Mouse (Mus musculus): ENCODE measurements around the gene Ppp3ca. TPM values are rescaled to one million over a fixed set of nuclear protein-coding genes. Genes with fewer than 3 reads are reported as not detected.

Gene Ppp3ca
- total RNA-seq, 2 experiments from 2014 or later = 152 to 154 TPM

DNA sequence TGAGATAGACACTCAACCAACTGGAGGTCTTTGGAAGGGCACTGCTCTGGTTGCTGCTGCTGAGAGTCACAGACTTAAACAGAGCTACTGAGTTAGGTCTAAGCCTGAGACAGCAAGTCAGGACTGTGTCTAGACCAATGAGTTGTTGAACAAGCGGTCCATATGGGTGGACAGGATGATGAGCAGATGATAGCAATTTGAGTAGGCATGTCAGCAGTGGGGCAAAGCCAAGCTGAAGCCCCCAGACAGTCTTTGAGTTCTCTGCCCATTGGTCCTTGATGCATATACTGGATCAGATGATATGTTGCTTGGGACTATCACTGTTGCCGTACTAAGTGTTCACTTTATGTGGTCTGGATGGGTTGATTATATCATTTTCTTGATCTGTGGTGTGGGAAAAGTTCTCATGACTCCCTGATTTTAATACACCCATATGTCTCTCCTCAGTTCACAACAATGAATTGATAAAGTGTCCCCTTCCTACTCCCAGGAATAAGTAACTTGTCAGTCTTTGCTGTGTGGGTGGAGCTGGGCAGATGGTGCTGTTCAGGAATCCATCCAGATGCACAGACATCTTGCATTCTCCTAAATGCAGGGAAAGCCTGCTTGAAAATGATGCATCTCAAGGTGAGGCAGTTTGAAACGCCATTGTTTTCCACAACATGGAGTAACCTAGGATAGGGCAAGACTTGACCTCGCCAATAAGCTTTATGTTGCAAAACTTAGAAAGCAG is 44.5 kb downstream of the Ppp3ca start:
- no peak for DNase-seq
- no peak overlapping the region for H3K4me3 ChIP-seq
- no peak overlapping the region for H3K27ac ChIP-seq
- no peak for TF ChIP-seq CTCF (IDR thresholded peaks at IDR 0.05)
- intact Hi-C loops (cut with DNase I) = no loop called here

DNA sequence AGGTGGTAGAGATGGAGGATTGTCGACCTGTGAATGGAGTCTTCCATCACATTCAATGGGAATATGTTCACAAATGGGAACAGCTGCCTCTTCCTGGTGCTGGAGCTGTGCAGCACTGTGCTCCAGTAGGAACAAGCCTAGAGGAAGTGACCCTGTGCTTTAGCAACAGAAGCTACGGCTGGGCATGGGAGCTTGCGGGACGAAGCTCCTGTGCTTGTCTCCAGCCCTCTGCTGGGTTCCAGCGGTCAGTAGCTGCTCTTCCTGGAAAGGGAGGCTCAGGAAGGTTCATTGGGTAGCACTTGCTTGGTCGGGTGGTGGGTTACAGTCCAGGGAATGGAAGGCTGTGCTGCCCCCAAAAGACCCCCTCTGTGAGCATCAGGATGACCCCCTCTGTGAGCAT is 46.3 kb downstream of the Ppp3ca start:
- DNase-seq = no peak
- intact Hi-C loops (cut with DNase I) = no loop called here
- TF ChIP-seq CTCF (IDR thresholded peaks at IDR 0.05) = no peak
- Histone ChIP-seq H3K27ac (no peak overlapping the region), H3K4me3 (no peak overlapping the region)

DNA sequence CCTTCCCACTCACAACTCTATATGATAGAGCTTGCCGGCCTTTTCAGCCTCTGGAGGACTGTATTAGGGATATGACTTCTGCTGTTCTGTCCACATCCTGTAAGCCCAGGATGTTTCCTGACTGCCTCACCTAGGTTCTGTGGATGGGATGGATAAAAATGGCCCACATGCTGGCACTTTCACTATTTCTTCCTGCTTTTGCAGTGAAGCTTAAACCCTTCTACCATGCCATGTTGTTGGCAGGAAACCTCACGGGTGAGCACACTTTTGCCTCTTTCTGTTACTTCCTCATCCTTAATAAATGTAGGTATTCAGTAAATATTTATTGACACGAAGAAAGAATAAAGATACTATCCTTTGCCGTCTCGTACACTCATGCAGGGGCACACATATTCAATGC is 48.5 kb downstream of the Ppp3ca start:
- Histone ChIP-seq H3K4me3 (no peak overlapping the region), H3K27ac (no peak overlapping the region)
- TF ChIP-seq CTCF (IDR thresholded peaks at IDR 0.05) = no peak
- intact Hi-C loops (cut with DNase I) = no loop called here
- no peak for DNase-seq

DNA sequence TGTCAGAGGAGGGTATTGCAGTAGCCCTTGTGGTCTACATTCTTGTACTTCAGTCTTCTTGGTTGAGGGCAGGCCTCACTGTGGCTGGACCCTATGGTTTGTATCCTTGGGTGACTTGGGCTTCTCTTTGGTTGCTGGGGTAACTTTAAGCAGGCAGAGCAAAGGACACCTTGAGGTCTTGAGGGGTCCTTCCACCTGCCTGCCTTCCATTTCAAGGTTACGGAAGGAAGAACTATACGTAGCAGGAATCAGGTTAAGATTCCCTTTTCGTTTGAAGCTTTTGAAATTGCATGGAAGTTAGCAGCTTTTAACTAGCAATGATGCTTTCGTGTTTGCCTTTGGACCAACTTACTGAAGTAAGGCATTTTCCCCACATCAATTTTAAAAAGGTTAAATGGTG is 51.3 kb downstream of the Ppp3ca start:
- H3K27ac ChIP-seq = peak overlapping the region; percentile 82
- intact Hi-C loops (cut with DNase I) = no loop called here
- H3K4me3 ChIP-seq = peak overlapping the region; percentile 41
- TF ChIP-seq CTCF (IDR thresholded peaks at IDR 0.05) = no peak
- no peak for DNase-seq

DNA sequence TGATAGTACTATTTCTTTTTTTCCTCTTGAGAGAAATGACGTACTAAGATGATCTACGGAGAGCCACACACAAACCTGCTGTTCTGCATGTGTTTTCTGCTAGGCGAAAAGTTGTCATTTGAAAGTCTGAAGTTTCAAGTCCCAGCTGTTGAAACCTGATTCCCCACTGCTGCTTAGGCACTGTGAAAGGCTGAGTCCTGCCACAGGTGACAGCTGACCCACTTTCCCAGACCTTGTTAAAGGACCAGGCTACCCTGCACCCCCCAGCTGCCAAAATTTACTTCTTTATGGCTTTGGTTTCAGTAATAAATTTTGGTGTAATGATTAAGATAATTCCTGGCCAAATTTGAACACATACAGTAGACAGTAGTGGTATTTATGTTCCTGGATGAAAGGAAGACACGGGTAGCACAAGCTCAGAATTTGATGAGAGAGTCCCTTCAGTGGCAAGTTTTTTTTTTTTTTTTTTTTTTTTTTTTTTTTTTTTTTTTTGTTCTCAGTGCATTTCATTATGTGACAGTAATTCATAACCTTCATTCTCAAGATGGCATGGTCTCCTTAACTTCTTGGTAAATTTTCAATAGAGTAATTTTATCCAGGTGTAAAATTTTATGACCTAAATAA is 52.0 kb downstream of the Ppp3ca start:
- no peak for TF ChIP-seq CTCF (IDR thresholded peaks at IDR 0.05)
- Histone ChIP-seq H3K4me3 (peak overlapping the region; percentile 41), H3K27ac (peak overlapping the region; percentile 82)
- DNase-seq = peak; percentile 71
- intact Hi-C loops (cut with DNase I) = no loop called here

DNA sequence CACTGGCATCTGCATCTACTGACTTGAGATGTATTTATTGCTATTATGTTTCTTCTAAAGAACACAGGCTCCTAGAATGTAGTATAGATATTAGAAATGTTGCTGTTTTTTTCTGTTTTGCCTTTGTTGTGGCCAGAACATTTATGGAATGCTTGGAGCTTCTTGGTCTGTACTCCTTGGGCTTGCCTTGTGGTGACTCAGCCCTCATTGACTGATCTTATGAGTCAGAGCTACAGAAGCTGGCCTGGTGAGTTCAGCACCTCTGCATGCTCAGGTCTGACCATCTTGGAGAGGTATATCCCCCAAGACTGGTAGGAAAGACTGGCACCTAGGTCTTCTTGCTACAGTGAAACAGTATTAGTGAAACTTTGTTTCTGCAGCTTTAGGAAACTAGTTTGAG is 52.6 kb downstream of the Ppp3ca start:
- peak; percentile 32 for DNase-seq
- peak overlapping the region; percentile 82 for H3K27ac ChIP-seq
- TF ChIP-seq CTCF (IDR thresholded peaks at IDR 0.05) = no peak
- intact Hi-C loops (cut with DNase I) = no loop called here
- no peak overlapping the region for H3K4me3 ChIP-seq

DNA sequence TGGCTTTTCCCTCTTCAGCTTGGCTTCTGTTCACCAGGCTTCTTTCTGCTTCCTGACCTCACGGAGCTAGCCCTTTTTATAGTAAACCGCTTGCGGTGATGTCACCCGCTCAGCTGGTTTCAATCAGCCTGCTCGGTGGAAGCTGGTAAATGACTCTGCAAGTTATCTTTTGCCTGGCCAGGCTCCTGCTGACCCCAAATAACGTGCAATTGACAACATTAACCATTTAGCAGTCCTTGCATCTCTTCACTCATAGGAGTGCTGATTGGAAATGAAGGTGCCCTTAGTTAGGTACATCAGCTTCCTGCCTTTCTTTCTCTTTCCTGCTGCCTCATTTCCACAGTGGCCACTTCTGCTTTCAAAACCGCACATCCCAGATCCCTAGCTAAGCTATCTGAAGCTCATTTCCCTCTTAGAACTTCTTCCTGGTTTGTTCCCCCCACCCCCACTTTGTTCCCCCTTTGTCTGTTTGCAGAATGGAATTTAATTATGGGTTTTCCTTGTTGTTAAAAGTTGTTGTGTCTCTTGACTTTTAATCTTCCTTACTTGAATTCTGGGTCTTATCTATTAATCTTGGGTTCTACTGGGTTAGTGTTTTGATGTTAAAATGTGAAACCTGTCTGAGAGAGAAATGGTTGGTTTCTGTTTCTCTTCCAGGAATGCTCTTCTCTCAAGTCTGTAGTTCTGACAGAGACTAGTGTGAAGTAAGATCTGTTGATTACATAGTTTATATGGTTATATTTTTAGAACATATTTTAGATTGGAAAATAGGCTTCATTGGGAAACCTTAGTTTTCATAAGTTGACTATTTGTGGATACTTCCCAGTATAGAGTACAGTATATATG is 55.6 kb downstream of the Ppp3ca start:
- no peak for TF ChIP-seq CTCF (IDR thresholded peaks at IDR 0.05)
- intact Hi-C loops (cut with DNase I) = loop anchor here (2.0 to 5.0 kb wide), 3 partner anchors 37 to 67 kb away; partner anchors contain the start of gene Ppp3ca
- DNase-seq = peak; percentile 90
- Histone ChIP-seq H3K4me3 (peak overlapping the region; percentile 61), H3K27ac (peak overlapping the region; percentile 88)

DNA sequence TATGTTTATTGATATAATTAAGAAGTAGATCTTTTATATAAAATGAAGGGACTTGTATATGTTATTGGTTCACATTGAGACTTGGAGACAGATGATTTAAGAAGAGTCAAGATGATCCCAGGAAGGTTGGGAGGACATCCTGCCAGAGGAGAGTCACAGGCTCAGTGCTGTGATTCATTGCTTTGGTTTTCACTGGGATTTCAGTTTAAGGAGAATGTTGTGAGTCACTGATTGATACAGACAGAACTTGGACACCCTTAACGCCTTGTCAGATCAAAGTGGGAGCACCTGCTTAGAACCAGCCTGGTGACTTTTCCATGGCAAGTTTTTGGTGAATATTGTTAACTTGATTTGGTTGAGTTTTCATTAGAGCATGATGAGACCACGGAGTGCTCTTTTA is 58.0 kb downstream of the Ppp3ca start:
- H3K27ac ChIP-seq = no peak overlapping the region
- DNase-seq = no peak
- no peak overlapping the region for H3K4me3 ChIP-seq
- TF ChIP-seq CTCF (IDR thresholded peaks at IDR 0.05) = no peak
- intact Hi-C loops (cut with DNase I) = loop anchor here (5.0 kb wide), 2 partner anchors 34 to 64 kb away; no protein-coding TSS in a partner anchor

DNA sequence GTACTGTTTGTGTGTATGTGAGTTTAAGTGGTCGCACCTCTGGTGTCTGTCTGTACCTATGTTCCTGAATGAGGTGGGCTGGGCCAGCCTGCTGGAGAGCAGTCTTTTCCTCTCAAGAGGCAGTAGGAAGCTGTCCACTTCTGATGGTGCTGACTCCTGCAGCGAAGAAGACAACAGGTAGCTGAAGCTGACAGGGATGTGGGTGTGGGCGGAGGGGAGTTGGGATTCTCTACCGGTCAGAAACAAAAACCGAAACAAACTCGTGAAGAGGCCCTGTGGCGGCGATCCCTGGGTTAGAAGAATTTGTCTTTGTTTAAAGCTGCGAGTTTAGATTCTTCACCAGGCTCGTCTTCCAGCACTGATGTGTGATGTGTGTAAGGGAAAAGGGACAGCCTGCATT is 60.1 kb downstream of the Ppp3ca start:
- no peak for TF ChIP-seq CTCF (IDR thresholded peaks at IDR 0.05)
- intact Hi-C loops (cut with DNase I) = loop anchor here (5.0 kb wide), 2 partner anchors 32 to 62 kb away; no protein-coding TSS in a partner anchor
- no peak for DNase-seq
- no peak overlapping the region for H3K4me3 ChIP-seq
- no peak overlapping the region for H3K27ac ChIP-seq

DNA sequence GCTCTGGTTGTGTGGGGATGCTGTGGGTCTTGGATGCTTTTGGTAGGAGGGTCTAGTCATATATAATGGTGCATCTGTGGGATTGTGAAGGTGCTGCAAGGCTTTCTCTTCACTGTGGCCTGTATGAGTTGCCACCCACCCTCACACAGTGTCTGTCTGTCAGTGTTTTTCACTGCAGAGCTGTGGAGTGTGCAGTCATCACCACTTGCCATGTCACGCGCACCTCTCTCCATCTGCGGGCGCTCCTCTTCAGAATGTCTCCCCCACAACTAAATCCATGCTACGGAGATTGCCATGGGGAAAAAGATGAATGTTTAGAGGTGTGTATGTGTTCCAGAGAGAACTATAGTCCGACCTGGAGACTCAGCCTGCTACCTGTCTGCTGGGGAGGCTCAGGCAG is 61.7 kb downstream of the Ppp3ca start:
- H3K27ac ChIP-seq = no peak overlapping the region
- DNase-seq = no peak
- no peak overlapping the region for H3K4me3 ChIP-seq
- intact Hi-C loops (cut with DNase I) = no loop called here
- TF ChIP-seq CTCF (IDR thresholded peaks at IDR 0.05) = no peak

DNA sequence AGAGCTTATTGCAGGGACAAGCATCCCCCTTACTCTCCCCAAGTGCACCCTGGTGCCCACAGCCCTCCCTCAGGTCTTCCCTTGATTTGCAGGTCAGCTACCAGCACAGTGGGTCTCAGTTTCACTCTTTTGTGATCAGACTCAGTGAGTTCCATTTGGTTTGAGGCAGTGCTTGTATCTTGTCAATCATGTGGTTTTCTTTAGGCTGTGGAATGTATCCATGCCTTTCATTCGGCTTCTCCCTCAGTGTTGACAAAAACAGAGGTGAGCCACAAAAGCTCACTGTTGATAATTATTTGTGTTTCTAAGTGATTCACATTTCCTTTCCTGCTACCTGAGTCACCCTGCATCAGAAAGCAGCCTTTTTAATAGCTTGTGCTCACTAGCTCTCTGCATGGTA is 66.1 kb downstream of the Ppp3ca start:
- intact Hi-C loops (cut with DNase I) = no loop called here
- no peak for TF ChIP-seq CTCF (IDR thresholded peaks at IDR 0.05)
- no peak overlapping the region for H3K4me3 ChIP-seq
- H3K27ac ChIP-seq = no peak overlapping the region
- no peak for DNase-seq

DNA sequence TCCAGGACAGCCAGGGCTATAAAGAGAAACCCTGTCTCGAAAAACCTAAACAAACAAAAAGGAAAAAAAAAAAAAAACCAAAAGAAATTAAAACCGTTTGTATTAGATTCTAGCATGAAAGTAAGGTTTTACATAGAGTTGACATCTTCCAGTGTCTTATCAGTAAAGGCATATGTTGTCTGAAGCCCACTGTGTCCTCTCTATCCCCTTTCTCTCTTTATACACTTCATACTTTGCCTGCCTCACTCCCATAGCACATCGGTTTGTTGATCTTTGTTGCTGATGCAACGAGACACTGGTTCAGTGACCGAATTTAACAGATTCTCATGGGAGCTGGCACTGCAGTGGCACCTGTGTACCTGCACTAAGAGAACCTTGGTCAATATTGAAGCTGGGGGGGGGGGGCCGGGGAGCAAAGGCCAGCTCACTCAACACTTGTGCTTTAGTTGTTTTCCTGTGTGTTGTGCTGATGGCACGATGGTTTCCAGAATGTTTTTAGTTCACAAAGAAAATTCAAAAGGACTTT is 66.9 kb downstream of the Ppp3ca start:
- no peak for TF ChIP-seq CTCF (IDR thresholded peaks at IDR 0.05)
- intact Hi-C loops (cut with DNase I) = no loop called here
- Histone ChIP-seq H3K27ac (no peak overlapping the region), H3K4me3 (no peak overlapping the region)
- no peak for DNase-seq

DNA sequence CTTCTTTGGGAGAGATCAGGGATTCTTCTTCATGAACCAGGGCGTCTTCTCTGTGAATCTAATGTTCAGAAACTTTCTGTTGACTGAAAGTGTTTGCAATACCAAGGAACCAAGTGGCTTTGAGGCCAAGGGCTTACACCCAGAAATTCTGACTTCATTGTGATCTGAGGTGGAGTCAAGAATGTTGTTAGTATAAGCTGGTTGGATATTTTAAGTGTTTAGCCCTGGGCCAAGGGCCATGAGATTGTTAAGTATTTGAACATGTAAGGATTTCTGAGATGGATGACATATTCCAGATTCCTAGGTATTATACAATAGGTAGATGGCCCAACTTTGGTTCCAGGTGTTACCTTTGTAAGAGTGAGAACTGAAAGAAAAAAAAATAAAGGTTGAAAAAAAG is 68.5 kb downstream of the Ppp3ca start:
- no peak for DNase-seq
- Histone ChIP-seq H3K4me3 (no peak overlapping the region), H3K27ac (no peak overlapping the region)
- intact Hi-C loops (cut with DNase I) = no loop called here
- no peak for TF ChIP-seq CTCF (IDR thresholded peaks at IDR 0.05)

Measured in gastrocnemius, adult 2 months (tissue).